Mouse (Mus musculus): ENCODE data around the gene Spaca3.
A peak's percentile ranks its signal among the peaks of the same experiment; 100 is the strongest.

Spaca3 gene

DNA sequence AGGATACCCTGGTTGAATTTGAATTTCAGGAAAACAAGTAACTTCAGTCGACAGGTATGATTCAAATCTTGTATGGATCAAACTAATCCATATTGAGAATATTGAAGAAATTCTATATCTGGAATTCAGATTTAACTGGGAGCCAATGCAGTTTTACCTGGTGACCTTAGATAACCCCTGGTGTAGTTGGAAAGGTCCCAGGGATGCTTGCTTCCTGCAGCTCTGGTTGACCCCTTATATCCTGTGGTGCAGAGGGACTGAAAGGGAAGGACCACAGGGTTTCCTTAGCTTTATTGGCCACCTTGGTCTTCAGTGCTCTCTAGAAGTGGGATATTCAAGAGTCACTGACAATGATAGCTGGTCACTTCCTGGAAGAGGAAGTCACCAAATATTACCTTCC lies 9.9 kb downstream of the Spaca3 start:
- DNase-seq (ENCODE audit: low spot score in 2 of 2), result no peak

DNA sequence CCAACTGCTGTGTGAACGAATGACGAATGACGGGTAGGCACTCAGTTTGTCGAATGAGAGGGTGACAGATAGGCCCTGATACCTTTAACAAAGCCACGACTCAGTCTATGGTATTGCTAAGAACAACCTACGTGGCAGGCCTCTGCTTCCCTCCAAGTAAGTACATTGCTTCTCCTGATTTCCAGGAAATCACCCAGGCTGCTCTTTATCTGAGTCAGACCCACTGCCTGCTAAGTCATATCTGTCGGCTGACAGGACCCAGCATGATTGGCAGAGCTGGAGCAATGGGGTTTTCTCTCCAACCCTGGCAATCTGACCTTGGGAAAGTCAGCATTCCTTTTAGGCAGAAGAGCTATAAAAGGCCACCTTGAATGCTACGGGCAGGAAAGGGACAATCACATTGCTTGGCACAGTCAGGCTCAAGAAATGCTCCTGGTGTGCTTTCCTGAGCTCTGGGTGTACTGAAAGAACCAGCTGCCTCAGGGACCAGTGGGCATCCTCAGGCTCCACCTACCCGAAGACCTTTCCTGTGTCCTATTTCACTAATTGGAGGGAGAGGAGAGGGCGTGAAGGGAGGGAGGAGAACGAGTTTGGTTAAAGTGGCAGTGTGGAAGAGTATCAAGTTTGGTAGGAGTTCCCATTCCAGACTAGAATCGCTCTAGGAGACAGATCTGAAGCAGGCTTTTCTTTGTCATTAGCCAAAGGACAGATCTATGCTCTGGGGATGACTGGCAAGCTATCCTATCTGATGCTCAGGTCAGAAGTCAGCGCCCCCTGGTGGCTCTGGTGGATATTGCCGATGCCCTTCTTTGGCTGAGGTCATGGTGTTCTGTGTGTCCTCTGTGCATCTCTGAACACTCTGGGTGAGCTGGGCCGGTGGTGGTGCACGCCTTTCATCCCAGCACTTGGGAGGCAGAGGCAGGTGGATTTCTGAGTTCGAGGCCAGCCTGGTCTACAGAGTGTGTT lies 14.6 kb downstream of the Spaca3 start:
- DNase-seq (ENCODE audit: low spot score in 2 of 2), result peak; percentile 72 to 88

DNA sequence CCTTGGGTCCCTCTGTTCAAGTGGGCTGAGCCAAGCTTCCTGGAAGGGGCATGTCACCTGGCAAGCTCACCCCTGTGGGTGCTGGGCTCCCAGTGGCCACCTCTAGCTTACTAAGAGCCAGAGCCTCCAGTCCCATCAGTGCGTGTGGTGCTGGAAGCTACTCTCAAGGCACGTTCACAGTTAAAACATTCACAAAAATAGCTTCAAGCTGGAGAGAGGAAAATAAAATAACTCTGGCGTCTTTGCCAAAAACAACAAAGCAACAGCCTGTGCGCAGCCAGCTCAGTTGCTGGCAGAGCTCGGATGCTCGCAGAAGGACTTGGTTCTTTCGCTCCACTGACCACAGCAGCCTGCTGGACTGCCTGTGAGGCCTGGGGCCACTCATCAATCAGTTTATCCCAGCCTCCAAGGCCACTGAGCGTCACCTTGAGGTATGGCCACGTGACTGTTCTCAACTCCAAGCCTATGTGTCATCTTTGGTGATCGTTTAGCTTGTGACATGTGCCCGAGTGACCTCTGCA lies 19.0 kb downstream of the Spaca3 start:
- no peak for DNase-seq (ENCODE audit: low spot score in 2 of 2)

DNA sequence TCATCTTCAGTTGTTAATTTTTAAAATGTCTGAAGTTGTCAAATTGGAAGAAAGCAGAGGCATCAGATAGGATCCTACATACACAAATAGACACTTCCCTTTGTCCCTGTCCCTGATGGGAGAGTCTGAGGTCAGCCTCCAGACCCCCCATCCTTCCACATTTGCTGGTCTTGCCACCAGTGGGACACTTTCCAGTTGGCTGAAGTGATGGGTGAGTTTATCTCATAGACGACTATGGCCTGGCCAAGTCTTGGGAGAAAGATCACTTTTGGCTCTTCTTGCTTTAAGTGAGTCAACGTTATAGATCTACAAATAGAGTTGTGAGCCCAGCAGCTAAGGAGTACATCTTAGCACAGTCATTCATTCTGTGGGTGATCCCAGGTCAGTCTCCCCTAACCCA lies 19.9 kb downstream of the Spaca3 start:
- DNase-seq (ENCODE audit: low spot score in 2 of 2), result no peak

DNA sequence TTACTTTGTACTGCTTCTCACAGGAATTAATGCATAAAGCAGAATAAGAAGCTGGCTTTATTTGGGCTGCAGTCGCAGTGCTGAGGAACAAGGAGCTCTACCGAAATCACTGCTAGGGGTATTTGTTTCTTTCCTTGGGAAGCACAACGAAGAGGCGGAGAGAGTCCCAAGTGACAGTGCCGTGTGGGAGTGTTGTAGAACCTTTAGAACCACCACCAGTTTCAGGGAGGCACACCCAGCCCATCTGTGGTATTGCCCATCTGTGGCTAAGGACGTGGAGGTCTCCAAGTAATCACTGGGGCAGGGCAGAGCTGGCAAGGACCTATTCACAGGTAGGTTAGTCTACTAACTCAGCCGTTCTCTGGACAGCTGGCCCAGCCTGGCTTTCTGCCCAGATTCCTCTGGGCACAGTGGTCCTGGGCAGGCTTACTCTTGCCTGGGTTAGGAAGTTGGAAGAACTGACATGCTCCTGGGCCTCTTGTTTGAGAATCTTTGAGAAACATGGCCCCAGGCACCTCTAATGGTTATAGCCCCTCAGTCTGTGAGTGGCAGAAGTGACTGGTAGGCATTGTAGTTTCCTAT lies 24.2 kb downstream of the Spaca3 start:
- DNase-seq (ENCODE audit: low spot score in 2 of 2), result no peak

DNA sequence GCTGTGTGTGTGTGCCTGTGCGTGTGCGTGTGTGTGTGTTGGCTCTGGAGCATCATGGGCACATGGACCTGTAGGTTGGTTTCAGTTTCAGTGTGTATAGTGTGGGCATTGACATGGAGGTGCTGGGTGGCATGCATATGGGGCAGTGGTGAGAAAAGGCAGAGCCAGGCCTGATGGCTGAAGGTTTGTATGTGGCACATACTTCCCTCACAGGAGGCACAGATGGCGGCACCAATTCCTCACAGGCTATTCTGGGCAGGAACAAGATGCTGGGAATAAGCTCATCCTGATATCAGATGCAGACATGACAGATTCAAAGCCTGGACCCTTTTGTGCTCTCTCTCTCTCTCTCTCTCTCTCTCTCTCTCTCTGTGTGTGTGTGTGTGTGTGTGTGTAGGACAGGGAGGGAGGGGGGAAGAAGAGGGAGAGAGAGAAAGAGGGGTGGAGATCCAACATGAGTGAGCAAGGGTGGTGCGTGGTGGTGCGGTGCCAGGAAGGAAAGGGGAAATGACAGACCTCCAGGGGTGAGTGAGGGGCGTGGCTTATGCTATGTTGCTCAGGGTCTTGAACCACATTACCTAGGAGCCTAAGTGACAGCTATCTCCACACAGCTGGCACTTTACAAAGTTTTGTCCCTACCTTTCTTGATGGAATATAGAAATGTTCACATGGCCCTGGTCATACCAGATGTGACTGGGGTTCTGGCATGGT lies 26.5 kb downstream of the Spaca3 start:
- DNase-seq (ENCODE audit: low spot score in 2 of 2), result no peak

DNA sequence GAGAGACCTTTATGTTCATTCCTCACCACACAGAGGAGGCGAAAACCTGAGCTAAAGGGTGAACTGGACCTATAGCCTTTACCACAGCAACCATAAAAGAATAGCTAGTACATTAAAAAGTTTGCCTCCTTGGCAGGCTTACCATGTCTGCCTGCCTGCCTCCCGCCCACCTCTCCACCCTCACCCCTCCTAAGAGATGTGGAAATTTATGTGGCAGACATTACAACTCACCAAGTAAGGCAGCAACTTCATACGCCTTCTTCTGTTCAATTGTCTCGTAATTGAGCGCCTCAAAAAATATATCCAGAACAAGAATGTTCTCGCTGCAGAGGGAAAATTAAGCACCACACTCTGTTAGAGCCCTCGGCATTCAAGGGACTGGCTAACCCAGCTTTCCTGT lies 28.2 kb downstream of the Spaca3 start:
- DNase-seq (ENCODE audit: low spot score in 2 of 2), result no peak

DNA sequence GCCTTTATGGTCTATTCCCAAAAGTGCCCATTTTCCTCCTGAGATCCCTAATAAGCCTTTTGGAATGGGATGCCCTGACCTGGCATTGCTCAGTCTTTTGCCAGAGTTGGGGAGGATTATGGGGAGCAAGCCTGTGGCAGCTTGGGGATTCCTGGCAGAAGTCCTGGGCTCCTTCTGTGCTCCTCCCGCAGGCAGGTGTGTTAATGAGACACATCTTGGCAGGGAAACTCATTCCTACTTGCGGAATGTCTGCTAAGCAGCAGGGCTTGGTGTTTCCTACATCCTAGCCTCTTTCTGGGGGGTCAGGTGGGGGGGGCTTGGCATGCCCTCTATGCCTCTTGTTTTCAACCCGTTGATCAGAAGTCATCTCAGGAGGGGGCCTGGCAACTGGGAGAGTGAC lies 28.9 kb downstream of the Spaca3 start:
- DNase-seq (ENCODE audit: low spot score in 2 of 2), result peak in 1 of 2 experiments; percentile 45

DNA sequence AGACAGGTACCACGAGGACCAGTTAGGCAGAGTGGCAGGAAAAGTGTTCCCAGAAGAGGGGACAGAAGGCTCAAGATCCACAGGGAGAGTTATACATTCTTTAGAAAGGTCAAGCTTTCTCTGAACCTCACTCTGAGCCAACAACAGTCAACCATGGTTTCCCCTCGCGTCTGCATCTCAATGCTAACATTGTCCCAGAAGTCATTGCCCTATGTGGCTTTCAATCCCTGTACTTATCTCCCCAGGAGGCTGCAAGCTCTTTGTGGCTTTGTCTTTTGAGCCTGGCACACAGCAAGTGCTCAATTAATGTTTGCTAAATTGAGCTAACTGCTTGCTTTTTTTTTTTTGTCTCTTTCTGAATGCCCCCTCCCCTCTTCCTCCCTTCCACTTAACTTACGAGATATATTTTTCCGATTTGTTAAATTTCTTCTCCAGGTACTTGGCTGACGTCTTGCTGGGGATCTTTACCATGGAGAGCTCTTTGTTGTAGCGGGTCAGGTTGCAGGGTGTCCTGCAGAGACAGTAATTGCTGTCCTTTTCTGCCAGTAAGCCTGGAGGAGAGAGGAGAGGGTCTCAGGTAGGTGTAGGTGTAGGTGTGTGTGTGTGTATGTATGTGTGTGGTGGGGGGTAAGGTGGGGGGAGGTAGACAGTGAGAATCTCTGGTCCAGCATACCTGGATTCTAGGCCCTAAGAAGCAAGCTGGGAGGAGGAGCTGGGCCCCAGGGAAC lies 31.3 kb downstream of the Spaca3 start:
- no peak for DNase-seq (ENCODE audit: low spot score in 2 of 2)

DNA sequence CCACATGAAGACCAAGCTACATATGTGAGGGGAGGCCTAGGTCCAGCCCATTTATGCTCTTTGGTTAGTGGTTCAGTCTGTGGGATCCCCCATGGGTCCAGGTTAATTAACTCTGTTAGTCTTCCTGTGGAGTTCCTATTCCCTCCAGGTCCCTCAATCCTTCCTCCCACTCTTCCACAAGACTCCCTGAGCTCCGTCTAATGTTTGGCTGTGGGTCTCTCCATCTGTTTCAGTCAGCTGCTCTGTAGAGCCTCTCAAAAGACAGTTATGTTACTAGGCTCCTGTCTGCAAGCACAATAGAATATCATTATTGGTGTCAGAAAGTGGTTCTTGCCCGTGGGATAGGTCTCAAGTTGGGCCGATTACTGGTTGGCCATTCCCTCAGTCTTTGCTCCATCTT lies 37.7 kb downstream of the Spaca3 start:
- no peak for DNase-seq (ENCODE audit: low spot score in 2 of 2)

DNA sequence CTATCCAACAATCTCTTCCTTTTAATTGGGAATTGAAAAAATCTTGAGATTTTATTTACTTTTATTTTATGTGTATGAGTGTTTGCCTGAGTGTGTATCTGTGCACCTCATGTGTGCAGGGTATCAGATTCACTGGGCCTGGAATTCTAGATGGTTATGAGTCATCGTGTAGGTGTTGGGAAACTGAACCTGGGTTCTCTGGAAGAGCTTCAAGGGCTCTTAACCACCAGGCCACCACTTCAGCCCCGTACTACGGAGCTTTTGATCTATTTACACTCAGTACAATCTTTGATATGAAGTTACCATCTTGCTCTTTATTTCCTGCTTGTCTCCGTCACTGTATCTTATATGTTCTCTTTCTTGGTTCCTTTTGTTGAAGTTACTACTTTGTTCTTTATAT lies 42.4 kb downstream of the Spaca3 start:
- no peak for DNase-seq (ENCODE audit: low spot score in 2 of 2)

DNA sequence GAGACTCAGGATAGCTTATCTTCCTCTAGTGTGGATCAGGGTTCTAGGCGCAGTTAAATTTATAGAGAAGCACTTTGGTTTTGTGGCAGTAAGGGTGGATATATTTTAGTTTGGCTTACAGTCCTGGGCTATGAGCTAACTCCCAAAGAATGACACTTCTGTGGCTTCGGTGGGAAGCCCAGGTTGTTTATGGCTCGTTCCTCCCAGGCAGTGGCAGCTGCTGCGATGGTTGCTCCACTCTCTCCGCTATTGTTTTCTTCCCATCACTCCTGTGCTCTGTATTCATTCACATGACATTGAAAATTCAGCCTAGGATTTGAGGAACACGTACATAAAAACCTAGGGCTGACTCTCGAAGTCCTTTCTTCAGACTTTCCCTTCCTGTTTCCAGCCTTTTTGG lies 44.5 kb downstream of the Spaca3 start:
- DNase-seq (ENCODE audit: low spot score in 2 of 2), result no peak

DNA sequence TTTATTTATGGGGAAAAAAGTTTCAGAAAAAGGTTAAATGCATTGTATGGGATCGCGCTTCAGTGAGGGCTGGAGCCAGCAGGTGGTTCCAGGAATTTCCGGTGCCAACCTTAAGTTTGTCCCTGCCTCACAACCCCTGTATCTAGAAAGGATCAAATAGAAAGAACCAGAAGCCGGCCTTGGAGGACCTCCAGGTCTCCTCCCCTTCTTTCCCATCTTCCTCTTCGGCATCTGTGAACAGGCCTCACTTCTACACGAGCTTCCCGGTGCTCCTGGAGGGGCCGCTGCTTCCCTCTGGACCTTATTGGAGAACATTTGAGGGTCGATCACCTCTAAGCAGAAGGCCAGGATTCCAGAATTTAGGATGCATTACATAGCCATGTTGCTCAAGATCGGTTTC lies 45.3 kb downstream of the Spaca3 start:
- DNase-seq (ENCODE audit: low spot score in 2 of 2), result no peak

DNA sequence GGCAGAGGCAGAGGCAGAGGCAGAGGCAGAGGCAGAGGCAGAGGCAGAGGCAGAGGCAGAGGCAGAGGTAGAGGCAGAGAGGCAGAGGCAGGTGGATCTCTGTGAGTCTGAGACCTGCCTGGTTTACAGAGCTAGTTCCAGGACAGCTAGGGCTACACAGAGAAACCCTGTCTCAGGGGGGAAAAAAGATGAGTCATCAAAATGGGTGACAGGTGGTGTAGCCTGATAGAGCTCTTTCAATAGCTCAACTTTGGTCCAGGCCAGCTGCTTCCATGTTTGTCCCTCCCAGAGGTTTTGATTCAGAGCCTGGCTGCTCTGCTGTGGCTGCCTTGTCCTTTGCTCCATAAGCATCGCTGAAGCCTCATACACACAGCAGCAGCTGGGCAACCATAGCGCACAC lies 46.4 kb downstream of the Spaca3 start:
- no peak for DNase-seq (ENCODE audit: low spot score in 2 of 2)

DNA sequence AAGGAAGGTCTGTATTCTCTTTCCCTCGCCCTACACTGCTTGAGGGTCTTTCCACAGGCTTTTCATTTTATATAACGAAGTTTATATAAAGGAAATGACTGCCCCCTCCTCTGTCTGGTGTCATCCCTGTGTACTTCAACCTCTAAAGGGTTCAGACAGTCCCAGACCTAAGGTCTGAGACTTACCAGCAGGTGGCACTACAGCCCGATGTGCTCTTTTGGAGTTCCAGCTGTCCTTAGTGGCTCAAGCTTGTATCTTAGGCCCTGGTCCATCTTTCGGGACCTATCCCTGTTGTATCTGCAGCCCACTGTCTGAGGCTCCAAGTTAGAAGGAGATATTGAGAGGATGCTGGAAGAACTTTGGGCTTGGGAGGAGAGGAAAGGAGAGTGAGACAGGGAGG lies 48.3 kb downstream of the Spaca3 start:
- peak; percentile 17 to 71 for DNase-seq (ENCODE audit: low spot score in 2 of 2)

DNA sequence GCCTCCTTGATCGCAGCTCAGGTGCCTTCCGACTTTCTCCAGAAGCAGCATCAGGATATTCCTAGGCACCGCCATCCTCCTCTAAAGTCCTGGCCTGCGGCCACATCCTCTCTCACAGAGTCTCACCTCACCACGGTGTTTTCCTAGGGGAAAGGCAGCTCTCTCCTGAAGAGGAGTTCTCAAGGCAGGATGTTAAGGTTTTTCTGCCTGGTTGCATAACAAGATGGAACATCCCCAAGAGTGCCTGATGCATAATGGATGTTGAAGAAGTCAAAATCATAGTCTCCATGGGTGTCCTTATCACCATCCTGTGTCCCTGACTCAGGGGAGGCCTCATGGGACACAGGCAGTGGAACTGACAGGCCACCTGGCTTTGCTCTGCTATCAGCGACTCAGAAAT lies 49.7 kb downstream of the Spaca3 start:
- no peak for DNase-seq (ENCODE audit: low spot score in 2 of 2)

DNA sequence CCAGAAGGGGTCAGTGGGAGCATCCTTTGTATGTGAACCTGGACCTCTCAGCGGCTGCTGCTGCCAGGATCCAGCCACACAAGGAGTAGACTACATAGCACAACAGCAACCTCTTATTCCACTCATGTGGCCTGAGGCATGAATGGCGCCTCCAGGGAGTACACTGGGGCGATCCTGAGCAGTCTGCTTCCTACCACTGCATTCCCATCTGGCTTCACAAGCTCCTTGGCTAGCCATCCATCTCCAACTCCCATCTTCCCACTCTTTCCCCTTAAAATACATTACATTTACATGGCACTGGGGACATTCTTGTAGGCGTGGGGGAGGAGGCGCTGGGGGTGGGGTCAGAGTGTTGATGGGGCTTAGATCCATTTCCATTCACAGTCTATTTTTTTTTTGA lies 54.6 kb downstream of the Spaca3 start:
- no peak for DNase-seq (ENCODE audit: low spot score in 2 of 2)

DNA sequence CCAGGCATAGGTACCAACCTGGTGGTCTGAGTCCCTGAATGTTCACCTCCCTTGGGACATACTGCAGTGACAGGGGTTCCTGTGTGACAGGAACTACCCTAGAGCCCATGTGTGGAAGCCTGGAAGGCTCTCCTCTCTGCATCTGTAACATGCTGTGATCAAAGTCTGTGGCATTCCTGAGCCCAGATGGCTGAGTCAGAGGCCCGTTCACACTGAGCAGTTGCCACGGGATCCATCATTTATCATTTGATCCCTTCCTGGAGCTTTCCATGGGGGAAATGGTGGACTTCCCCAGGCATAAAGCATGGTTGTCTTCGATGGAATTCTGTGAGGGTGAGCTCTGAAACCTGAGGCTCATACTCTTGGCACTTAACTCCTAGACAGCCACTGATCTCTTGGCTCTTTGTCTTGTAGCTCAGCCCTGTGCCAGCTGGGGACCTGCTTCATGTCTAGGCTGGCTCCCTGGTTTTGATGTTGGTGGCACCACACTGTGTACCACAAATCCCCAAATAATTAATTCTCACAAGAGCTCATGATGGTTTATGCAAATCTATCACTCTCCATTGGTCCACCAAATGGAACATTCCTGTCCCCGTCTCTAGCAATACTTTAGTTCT lies 55.4 kb downstream of the Spaca3 start:
- no peak for DNase-seq (ENCODE audit: low spot score in 2 of 2)

All from spleen, postnatal 4 days (tissue).